Mouse (Mus musculus): ENCODE results near the gene Rbmxl2. TPM values are rescaled to one million over a fixed set of nuclear protein-coding genes. Genes with fewer than 3 reads are reported as not detected.

Gene Rbmxl2
- total and polyA plus RNA-seq, 3 experiments = not detected

- no peak overlapping the region for H3K4me3 ChIP-seq (replicated peaks in 1 of 3; ENCODE audit: low read depth in 2 of 3, low read length in 2 of 3, poor library complexity in 1 of 3)
- H3K9ac ChIP-seq (ENCODE audit: insufficient read depth, low read depth) = no peak overlapping the region
- no peak overlapping the region for H3K4me2 ChIP-seq (ENCODE audit: insufficient read depth, low read depth, poor library complexity, severe bottlenecking)
- no peaks in the 10 kb centered on the region for H3K36me3 ChIP-seq (replicated peaks in 1 of 2; ENCODE audit: control insufficient read depth in 1 of 2, insufficient read depth in 1 of 2, low read length in 1 of 2)
- no peak for DNase-seq (ENCODE audit: extremely low read depth)
- H3K9me3 ChIP-seq (replicated peaks; ENCODE audit: low read length) = no peaks in the 10 kb centered on the region
- in situ Hi-C loops (cut with MboI; ENCODE audit: low pct_ligation_motif_present, low pct_unique_long_range_greater_than_20kb, low sequenced_read_pairs) = no loop called here
- TF ChIP-seq ZNF384 (IDR thresholded peaks at IDR 0.05; ENCODE audit: low read depth, low read length) (no peak), TCF12 (IDR thresholded peaks at IDR 0.05; ENCODE audit: low read depth, low read length) (no peak), KAT2A (IDR thresholded peaks at IDR 0.05; ENCODE audit: insufficient replicate concordance, low read length) (no peak), CHD2 (IDR thresholded peaks at IDR 0.05; ENCODE audit: low read length) (no peak), JUND (conservative IDR thresholded peaks at IDR 0.05; ENCODE audit: low read depth, low read length) (no peak), RAD21 (IDR thresholded peaks at IDR 0.05; ENCODE audit: low read depth, low read length) (peak; percentile 17), HCFC1 (IDR thresholded peaks at IDR 0.05; ENCODE audit: low read depth, low read length) (no peak), CTCF (conservative IDR thresholded peaks at IDR 0.05 in 1 of 2, IDR thresholded peaks at IDR 0.05 in 1 of 2; ENCODE audit: low read depth in 2 of 2, low read length in 2 of 2) (peak in 1 of 2 experiments; percentile 25; a peak in 1 of 4 replicates), MAFK (IDR thresholded peaks at IDR 0.05; ENCODE audit: insufficient replicate concordance, low read length) (no peak), CHD1 (IDR thresholded peaks at IDR 0.05; ENCODE audit: low read depth, low read length) (no peak)
- H3K27me3 ChIP-seq (replicated peaks) = no peaks in the 10 kb centered on the region
- dilution Hi-C loops (cut with MboI; ENCODE audit: extremely low pct_ligation_motif_present, extremely low pct_unique_long_range_greater_than_20kb, low sequenced_read_pairs) = no loop called here
- no peaks in the 10 kb centered on the region for H3K79me2 ChIP-seq (replicated peaks; ENCODE audit: control insufficient read depth, extremely low read depth, insufficient read depth, poor library complexity, severe bottlenecking)
- H3K27ac ChIP-seq (ENCODE audit: insufficient read depth, low read depth) = no peak overlapping the region
- H3K4me1 ChIP-seq (ENCODE audit: control insufficient read depth in 1 of 2, insufficient read depth in 2 of 2) = no peaks in the 10 kb centered on the region
Observed at GRCm38 (mm10) chr7:107237498-107237897, 28.3 kb downstream of the Rbmxl2 start.

GRCm38 (mm10) chr7:107241371-107241883, 32.2 kb downstream of the Rbmxl2 start:
- dilution Hi-C loops (cut with MboI; ENCODE audit: extremely low pct_ligation_motif_present, extremely low pct_unique_long_range_greater_than_20kb, low sequenced_read_pairs) = no loop called here
- Histone ChIP-seq H3K4me2 (ENCODE audit: insufficient read depth, low read depth, poor library complexity, severe bottlenecking) (no peak overlapping the region), H3K27me3 (replicated peaks) (no peaks in the 10 kb centered on the region), H3K27ac (ENCODE audit: insufficient read depth, low read depth) (no peak overlapping the region), H3K79me2 (replicated peaks; ENCODE audit: control insufficient read depth, extremely low read depth, insufficient read depth, poor library complexity, severe bottlenecking) (no peaks in the 10 kb centered on the region), H3K9ac (ENCODE audit: insufficient read depth, low read depth) (no peak overlapping the region), H3K4me1 (ENCODE audit: control insufficient read depth in 1 of 2, insufficient read depth in 2 of 2) (no peaks in the 10 kb centered on the region), H3K9me3 (replicated peaks; ENCODE audit: low read length) (no peaks in the 10 kb centered on the region), H3K4me3 (replicated peaks in 1 of 3; ENCODE audit: low read depth in 2 of 3, low read length in 2 of 3, poor library complexity in 1 of 3) (no peak overlapping the region), H3K36me3 (replicated peaks in 1 of 2; ENCODE audit: control insufficient read depth in 1 of 2, insufficient read depth in 1 of 2, low read length in 1 of 2) (no peaks in the 10 kb centered on the region)
- in situ Hi-C loops (cut with MboI; ENCODE audit: low pct_ligation_motif_present, low pct_unique_long_range_greater_than_20kb, low sequenced_read_pairs) = no loop called here
- no peak for DNase-seq (ENCODE audit: extremely low read depth)
- no peak for TF ChIP-seq ELF1 (IDR thresholded peaks at IDR 0.05; ENCODE audit: low read depth, low read length)
- TF ChIP-seq USF2 (conservative IDR thresholded peaks at IDR 0.05; ENCODE audit: low read depth, low read length) = no peak
- no peak for TF ChIP-seq JUN (IDR thresholded peaks at IDR 0.05; ENCODE audit: insufficient read depth, low read depth, low read length)
- no peak for TF ChIP-seq MYC (IDR thresholded peaks at IDR 0.05; ENCODE audit: low read depth, low read length)
- TF ChIP-seq MEF2A (IDR thresholded peaks at IDR 0.05; ENCODE audit: borderline replicate concordance, low read depth, low read length) = no peak
- TF ChIP-seq BHLHE40 (IDR thresholded peaks at IDR 0.05; ENCODE audit: low read depth, low read length) = no peak
- no peak for TF ChIP-seq CHD2 (IDR thresholded peaks at IDR 0.05; ENCODE audit: low read length)
- no peak for TF ChIP-seq NELFE (IDR thresholded peaks at IDR 0.05; ENCODE audit: low read depth, low read length)
- no peak for TF ChIP-seq CHD1 (IDR thresholded peaks at IDR 0.05; ENCODE audit: low read depth, low read length)
- no peak for TF ChIP-seq MAX (IDR thresholded peaks at IDR 0.05; ENCODE audit: low read length)
- no peak for TF ChIP-seq E2F4 (IDR thresholded peaks at IDR 0.05; ENCODE audit: insufficient replicate concordance, low read depth, low read length)
- no peak for TF ChIP-seq CTCF (conservative IDR thresholded peaks at IDR 0.05 in 1 of 2, IDR thresholded peaks at IDR 0.05 in 1 of 2; ENCODE audit: low read depth in 2 of 2, low read length in 2 of 2)
- TF ChIP-seq POLR2A (IDR thresholded peaks at IDR 0.05; ENCODE audit: low read depth, low read length) = no peak
- no peak for TF ChIP-seq HCFC1 (IDR thresholded peaks at IDR 0.05; ENCODE audit: low read depth, low read length)
